Mouse (Mus musculus) heart, postnatal 25 days (tissue): ENCODE results near the gene Gm10772. TPM values are rescaled to one million over a fixed set of nuclear protein-coding genes. Genes with fewer than 3 reads are reported as not detected.
"Not testable (repeated sequence)": the region's sequence is repeated elsewhere in the genome, so short reads cannot be mapped to it uniquely, and the experiment has no call there.

Experiments
- DNase-seq: peaks from one replicate; pipeline ENCODE4 v3.0.0; 2022; ENCODE audit warnings: low spot score
- intact Hi-C: fragments of 180-260 bp; cut with DNase I; formaldehyde crosslinking; loops from one replicate; pipeline ENCODE4 v1.15.1; 2025
- total RNA-seq, 2 experiments: library from RNA; stranded (reverse); gene quantifications; 2 replicates each; pipeline ENCODE4 v1.2.3; 2021

Gene Gm10772
- total RNA-seq = not detected

DNA sequence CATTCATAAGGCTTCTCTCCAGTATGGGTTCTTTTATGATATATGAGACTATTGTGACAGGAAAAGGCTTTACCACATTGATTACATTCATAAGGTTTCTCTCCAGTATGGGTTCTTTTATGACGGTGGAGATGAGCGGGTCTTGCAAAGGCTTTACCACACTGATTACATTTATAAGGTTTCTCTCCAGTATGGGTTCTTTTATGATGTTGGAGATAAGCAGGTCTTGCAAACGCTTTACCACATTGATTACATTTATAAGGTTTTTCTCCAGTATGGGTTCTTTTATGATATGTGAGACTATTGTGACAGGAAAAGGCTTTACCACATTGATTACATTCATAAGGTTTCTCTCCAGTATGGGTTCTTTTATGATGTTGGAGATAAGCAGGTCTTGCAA lies at the start of gene Gm10772:
Gene Gm10772 (minus strand): TSS at position 101 of the 400 bp plus-strand sequence.
- intact Hi-C loops, DNase-seq: not testable (repeated sequence)

DNA sequence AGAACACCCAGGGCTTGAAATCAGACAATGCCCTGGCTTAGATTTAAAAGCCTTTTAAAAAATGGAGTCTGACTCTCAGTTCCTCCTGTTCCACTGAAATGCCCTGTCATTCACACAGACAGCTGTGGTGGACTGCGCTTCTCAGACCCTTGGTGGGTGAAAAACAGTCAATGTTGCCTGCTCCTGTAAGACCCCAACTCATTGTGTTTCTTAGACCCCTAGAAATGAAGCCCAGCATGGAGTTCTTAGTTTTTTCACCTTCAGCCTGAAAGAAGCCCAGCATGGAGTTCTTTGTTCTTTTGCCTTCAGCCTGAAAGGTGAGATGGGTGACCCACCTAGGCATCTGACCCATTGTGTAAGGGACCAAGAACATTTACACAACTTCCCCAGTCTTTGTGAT lies 36.5 kb upstream of the Gm10772 start:
- intact Hi-C loops, DNase-seq: not testable (repeated sequence)

DNA sequence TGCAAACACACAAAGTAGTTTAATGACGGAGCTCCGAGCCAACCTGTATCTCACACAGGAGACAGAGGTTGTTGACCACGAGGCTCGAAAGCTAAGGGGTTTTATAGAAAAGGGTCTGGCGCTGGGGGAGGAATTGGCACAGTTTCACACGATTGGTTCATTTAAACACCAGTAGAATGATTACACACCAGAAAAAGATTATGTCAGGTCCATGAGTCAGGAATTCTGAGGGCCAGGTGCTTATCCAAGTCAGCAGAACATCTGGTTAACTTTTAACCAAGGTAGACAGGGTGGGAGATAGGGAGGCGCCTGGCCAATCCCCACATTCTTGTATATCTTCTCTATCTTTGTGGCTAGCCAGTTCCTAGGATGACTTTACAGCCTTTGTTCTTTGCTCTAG lies 35.8 kb upstream of the Gm10772 start:
- intact Hi-C loops, DNase-seq: not testable (repeated sequence)

DNA sequence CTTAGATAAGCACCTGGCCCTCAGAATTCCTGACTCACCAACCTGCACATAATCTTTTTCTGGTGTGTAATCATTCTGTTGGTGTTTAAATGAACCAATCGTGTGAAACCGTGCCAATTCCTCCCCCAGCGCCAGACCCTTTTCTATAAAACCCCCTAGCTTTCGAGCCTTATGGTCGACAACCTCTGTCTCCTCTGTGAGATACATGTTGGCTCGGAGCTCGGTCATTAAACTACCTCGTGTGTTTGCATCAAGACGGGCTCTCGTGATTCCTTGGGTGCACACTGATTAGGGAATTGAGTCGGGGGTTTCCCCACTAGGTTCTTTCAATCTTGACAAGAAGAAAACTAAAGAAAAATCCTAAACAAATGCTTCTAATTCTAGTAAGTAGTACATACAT lies 13.0 kb downstream of the Gm10772 start:
- intact Hi-C loops = no loop called here
- DNase-seq = no peak

DNA sequence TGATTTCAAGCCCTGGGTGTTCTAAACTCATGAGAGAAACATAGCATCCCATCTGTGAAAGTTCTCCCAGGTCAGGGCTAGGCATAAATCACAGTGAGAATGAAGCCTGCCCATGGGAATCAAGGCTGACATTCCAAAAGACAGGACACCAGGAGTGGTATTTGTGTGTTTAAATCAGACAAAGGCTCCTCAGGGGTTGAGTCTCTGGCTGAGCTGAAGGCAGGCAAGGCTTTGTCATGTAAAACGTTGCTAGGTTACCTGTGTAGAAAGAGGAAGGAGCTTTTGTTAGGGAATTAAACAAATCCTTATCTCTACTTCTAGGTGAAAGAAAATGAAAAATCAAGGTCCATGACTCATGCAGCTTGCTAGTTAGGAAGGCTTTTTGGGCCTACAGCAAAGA lies 13.6 kb downstream of the Gm10772 start:
- DNase-seq, intact Hi-C loops: not testable (repeated sequence)

DNA sequence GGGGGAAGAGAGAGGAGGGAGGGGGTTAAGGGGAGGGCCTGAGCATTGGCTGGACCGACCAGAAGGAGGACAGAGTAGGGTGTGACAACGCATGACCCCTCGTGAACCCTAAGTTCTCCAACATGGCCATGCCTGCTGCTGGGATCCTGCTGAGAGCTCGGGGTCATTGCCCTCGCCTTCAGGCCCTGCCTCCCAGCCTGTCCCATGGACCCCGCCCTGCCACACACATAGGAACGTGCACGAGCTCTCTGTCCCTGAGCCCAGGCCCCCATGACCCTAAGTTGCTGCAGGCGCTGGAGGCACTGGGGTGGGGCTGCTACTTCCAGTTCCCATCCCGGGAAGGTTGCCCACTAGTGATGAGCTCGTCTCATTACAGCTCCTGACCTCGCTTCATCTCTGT lies 48.2 kb downstream of the Gm10772 start:
- DNase-seq, intact Hi-C loops: not testable (repeated sequence)

Other genes with a start within 250 kb of the Gm10772 start
- not detected for gene Gm10324, start 108.0 kb downstream of the Gm10772 start, total RNA-seq
- not detected for gene 2410141K09Rik, start 213.5 kb upstream of the Gm10772 start, total RNA-seq